Mouse (Mus musculus): ENCODE measurements around the gene Setmar.

DNA sequence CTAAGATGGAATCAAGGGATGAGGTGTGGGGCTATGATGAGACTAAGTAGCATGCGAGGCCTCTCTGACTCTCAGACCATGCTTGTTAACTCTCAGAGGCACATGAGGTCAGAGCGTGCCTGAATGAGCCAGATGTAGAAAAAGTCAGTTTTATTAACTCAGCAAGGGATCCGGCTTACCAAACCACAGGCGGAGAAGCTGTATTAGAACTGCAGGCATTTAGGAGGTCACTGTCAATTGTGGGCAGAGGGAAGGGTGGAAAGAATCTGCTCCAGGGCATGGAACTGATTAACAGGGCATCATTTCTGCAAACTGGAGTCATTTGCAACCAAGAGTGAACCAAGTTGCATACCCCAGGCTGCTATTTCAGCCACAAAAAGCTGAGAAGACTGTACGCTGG, 30.6 kb downstream of the Setmar start:
- no peak for TF ChIP-seq CTCF (IDR thresholded peaks at IDR 0.05; ENCODE audit: extremely low read depth, insufficient read depth, insufficient read length, insufficient replicate concordance)
- TF ChIP-seq POLR2A (IDR thresholded peaks at IDR 0.05; ENCODE audit: low read depth, low read length), result no peak
